Mouse (Mus musculus): ENCODE data around the gene Pdss2. TPM values are rescaled to one million over a fixed set of nuclear protein-coding genes. Genes with fewer than 3 reads are reported as not detected.

The Pdss2 gene
- polyA plus RNA-seq, 1 experiment from 2014 or later: 13.2 TPM

DNA sequence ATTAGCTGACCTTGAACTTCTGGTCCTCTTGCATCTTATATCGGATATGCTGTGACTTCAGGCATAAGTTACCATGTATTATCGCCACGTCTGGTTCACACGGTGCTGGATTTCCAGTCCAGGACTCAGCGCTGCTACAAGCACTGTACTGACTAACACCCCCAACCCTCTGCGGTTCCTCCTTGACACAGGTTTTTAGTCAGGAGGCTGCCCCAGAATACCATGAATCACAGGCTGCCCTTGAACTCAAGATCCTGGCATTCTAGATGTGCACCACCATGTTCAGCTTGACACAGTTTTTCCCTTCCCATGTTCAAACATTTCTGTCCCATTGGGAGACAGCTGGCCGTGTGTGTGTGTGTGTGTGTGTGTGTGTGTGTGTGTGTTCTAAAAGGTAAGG is 267.9 kb downstream of the Pdss2 start:
- peaks cover 52% of the 10 kb centered on the region for H3K4me1 ChIP-seq (replicated peaks)
- peak overlapping the region; percentile 46 for H3K27ac ChIP-seq
- 72% methylated on average over 7 of the region's 7 CpGs for WGBS

GRCm38 (mm10) chr10:43489550-43489949 is 268.3 kb downstream of the Pdss2 start:
- Histone ChIP-seq H3K36me3 (peaks cover 1% of the 10 kb centered on the region), H3K27ac (peak overlapping the region; percentile 46), H3K4me2 (peak overlapping the region; percentile 33), H3K27me3 (no peaks in the 10 kb centered on the region), H3K9ac (no peak overlapping the region), H3K9me3 (replicated peaks) (no peaks in the 10 kb centered on the region), H3K4me1 (replicated peaks) (peaks cover 48% of the 10 kb centered on the region), H3K4me3 (no peak overlapping the region)
- peak; percentile 73; the same call in 1 of the 2 replicates for ATAC-seq (replicated peaks; ENCODE audit: insufficient number of reproducible peaks, insufficient read depth, low FRiP score, low read depth)
- 28% methylated on average over 6 of the region's 6 CpGs for WGBS

More for the DNA sequence above, 267.9 kb downstream of the Pdss2 start:
- H3K36me3 ChIP-seq: no peaks in the 10 kb centered on the region
- H3K4me3 ChIP-seq: no peak overlapping the region
- ATAC-seq (replicated peaks; ENCODE audit: insufficient number of reproducible peaks, insufficient read depth, low FRiP score, low read depth): no peak
- 0 out of 2 replicates have a peak overlapping the region, but pooled peaks have one; percentile 33 for H3K4me2 ChIP-seq
- H3K27me3 ChIP-seq: no peaks in the 10 kb centered on the region
- no peak overlapping the region for H3K9ac ChIP-seq
- H3K9me3 ChIP-seq (replicated peaks): no peaks in the 10 kb centered on the region

DNA sequence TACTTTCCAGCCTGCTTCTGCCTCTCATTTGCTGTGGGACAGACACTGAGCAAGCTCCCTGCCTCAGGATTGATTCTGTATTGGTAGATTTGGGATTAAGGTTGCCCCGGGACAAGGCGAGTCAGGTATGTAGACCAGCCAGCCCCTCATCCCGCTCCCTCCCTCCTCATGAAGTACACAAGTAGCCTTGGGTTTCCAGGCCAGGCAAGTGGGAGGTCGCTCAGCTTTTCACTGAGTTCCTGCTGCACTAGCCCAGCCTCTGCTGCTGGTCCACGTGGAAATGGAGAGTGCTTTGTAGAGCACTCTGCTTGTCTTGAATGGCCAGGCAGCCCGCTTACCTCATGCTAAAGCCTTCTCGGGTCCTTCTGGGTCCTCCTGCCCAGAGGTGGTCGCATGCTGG is 268.7 kb downstream of the Pdss2 start:
- Histone ChIP-seq H3K9ac (no peak overlapping the region), H3K4me1 (replicated peaks) (peaks cover 48% of the 10 kb centered on the region), H3K36me3 (peaks cover 6% of the 10 kb centered on the region), H3K27me3 (no peaks in the 10 kb centered on the region), H3K4me3 (no peak overlapping the region), H3K4me2 (no peak overlapping the region), H3K9me3 (replicated peaks) (no peaks in the 10 kb centered on the region), H3K27ac (peak overlapping the region; percentile 46)
- 62% methylated on average over 8 of the region's 8 CpGs for WGBS
- no peak for ATAC-seq (replicated peaks; ENCODE audit: insufficient number of reproducible peaks, insufficient read depth, low FRiP score, low read depth)

- no peak for ATAC-seq (replicated peaks; ENCODE audit: insufficient number of reproducible peaks, insufficient read depth, low FRiP score, low read depth)
- Histone ChIP-seq H3K4me1 (replicated peaks) (peaks cover 44% of the 10 kb centered on the region), H3K27ac (peak overlapping the region; percentile 46; the same call in 1 of the 2 replicates), H3K27me3 (no peaks in the 10 kb centered on the region), H3K4me3 (no peak overlapping the region), H3K4me2 (no peak overlapping the region), H3K9me3 (replicated peaks) (no peaks in the 10 kb centered on the region), H3K9ac (no peak overlapping the region), H3K36me3 (peaks cover 14% of the 10 kb centered on the region)
- WGBS: 71% methylated on average over 5 of the region's 5 CpGs
Measured at GRCm38 (mm10) chr10:43490846-43491245, 269.6 kb downstream of the Pdss2 start.

DNA sequence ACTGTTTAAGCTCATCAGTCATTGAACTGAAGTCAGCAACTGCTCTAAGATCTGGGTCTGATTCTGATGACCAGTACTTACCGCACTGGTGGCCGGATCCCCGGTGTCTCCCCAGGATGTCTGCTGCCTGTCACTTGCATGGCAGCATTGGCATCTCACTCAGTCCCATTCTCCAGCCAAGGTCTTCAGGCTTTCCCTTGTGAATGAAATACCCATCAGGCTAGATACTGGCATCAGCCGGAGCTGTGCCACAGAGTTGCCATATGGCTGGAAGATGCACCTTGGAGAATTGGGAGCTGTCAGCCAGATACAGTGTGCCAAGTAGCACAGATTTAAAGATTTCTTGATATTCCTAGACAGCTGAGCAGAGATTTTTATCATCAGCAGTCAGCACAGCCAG is 281.3 kb downstream of the Pdss2 start:
- Histone ChIP-seq H3K9me3 (replicated peaks) (no peaks in the 10 kb centered on the region), H3K36me3 (peaks cover 13% of the 10 kb centered on the region; the same call in 1 of the 2 replicates), H3K9ac (no peak overlapping the region), H3K27me3 (no peaks in the 10 kb centered on the region), H3K4me2 (no peak overlapping the region), H3K27ac (no peak overlapping the region), H3K4me1 (replicated peaks) (no peaks in the 10 kb centered on the region), H3K4me3 (no peak overlapping the region)
- 92% methylated on average over 4 of the region's 4 CpGs for WGBS
- ATAC-seq (replicated peaks; ENCODE audit: insufficient number of reproducible peaks, insufficient read depth, low FRiP score, low read depth): no peak

- Histone ChIP-seq H3K9me3 (replicated peaks) (no peaks in the 10 kb centered on the region), H3K27ac (no peak overlapping the region), H3K4me2 (no peak overlapping the region), H3K4me3 (no peak overlapping the region), H3K9ac (no peak overlapping the region), H3K4me1 (replicated peaks) (no peaks in the 10 kb centered on the region), H3K27me3 (no peaks in the 10 kb centered on the region), H3K36me3 (peaks cover 7% of the 10 kb centered on the region; the same call in 1 of the 2 replicates)
- ATAC-seq (replicated peaks; ENCODE audit: insufficient number of reproducible peaks, insufficient read depth, low FRiP score, low read depth): no peak
- WGBS: 75% methylated on average over 1 of the region's 1 CpGs
Measured at GRCm38 (mm10) chr10:43504291-43504690, 283.0 kb downstream of the Pdss2 start.

DNA sequence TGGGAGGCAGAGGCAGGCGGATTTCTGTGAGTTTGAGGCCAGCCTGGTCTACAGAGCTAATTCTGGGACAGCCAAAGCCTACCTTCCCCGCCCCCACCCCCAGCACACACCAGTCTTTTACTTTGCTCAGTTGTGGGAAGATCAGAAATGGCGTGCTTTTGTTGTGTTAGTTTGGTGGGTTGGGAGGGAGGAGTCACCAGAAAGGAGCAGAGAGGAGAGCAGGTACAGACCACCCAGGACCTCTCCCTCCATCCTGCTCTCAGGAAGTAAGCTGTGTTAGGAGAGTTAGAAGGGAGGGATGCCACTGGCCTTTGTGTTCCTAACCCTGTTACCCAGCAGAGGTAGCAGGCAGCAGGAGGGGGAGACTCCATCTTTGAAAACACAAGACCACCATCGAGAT is 285.8 kb downstream of the Pdss2 start:
- Histone ChIP-seq H3K4me1 (replicated peaks) (no peaks in the 10 kb centered on the region), H3K9me3 (replicated peaks) (no peaks in the 10 kb centered on the region), H3K36me3 (peaks cover 28% of the 10 kb centered on the region; the same call in 1 of the 2 replicates), H3K4me3 (no peak overlapping the region), H3K9ac (no peak overlapping the region), H3K27me3 (no peaks in the 10 kb centered on the region), H3K4me2 (no peak overlapping the region), H3K27ac (no peak overlapping the region)
- ATAC-seq (replicated peaks; ENCODE audit: insufficient number of reproducible peaks, insufficient read depth, low FRiP score, low read depth): no peak
- WGBS: 71% methylated on average over 4 of the region's 4 CpGs

DNA sequence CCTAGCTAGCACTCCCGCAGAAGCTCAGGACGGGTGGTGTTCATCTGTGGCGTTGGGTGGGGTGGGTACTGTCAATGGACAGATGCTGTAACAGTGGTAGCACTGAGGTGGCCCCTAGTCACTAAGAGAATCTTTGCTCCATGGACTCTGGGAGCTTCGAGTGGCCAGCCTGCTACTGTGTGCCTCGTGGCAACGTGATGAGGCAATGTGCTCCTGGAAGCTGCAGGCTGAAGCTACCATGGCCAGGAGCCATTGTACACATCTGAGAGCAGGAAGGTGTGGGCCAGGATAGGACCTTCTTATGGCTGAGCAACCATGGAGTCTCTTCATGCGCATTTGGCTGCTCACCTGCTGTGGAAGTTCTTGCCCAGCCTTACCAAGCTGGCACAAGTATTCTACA is 287.9 kb downstream of the Pdss2 start:
- Histone ChIP-seq H3K9ac (no peak overlapping the region), H3K4me1 (replicated peaks) (no peaks in the 10 kb centered on the region), H3K4me3 (no peak overlapping the region), H3K9me3 (replicated peaks) (no peaks in the 10 kb centered on the region), H3K4me2 (no peak overlapping the region), H3K27ac (no peak overlapping the region), H3K27me3 (no peaks in the 10 kb centered on the region), H3K36me3 (peaks cover 33% of the 10 kb centered on the region)
- ATAC-seq (replicated peaks; ENCODE audit: insufficient number of reproducible peaks, insufficient read depth, low FRiP score, low read depth): no peak
- WGBS: 86% methylated on average over 7 of the region's 7 CpGs

DNA sequence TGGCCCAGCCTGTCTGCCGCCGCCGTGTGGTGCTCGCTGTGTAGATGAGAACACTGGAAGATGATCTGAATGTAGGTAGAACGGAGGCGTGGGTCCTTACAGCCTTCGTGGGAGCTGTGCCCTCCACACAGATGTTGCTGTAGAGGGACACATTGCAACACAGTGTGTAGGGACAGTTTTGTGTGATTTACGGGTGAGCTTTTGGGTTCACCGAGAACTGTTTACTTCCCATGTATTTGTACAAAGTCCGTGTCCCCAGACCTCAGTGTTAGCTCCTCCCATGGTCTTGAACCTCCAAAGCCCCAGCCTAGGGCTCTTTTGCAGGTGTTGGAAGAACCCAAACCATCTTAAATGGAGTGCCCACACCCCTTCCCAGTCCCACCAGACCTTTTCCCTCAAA is 291.7 kb downstream of the Pdss2 start:
- H3K27ac ChIP-seq: no peak overlapping the region
- H3K36me3 ChIP-seq: peaks cover 33% of the 10 kb centered on the region
- no peak for ATAC-seq (replicated peaks; ENCODE audit: insufficient number of reproducible peaks, insufficient read depth, low FRiP score, low read depth)
- 85% methylated on average over 10 of the region's 10 CpGs for WGBS
- H3K9me3 ChIP-seq (replicated peaks): no peaks in the 10 kb centered on the region
- H3K9ac ChIP-seq: no peak overlapping the region
- H3K27me3 ChIP-seq: no peaks in the 10 kb centered on the region
- no peak overlapping the region for H3K4me2 ChIP-seq
- no peak overlapping the region for H3K4me3 ChIP-seq
- H3K4me1 ChIP-seq (replicated peaks): peaks cover 12% of the 10 kb centered on the region

Other genes with a start within 250 kb of the Pdss2 start
- gene Sobp, start 47.0 kb upstream of the Pdss2 start, polyA plus RNA-seq (2015; fragmentation: Nextera tagmentation; extraction: Ambion mirVana): 1.9 and 2.1 TPM in 2 replicates
- 0.76 and 0.79 TPM in 2 replicates for gene 9030612E09Rik, start 46.8 kb upstream of the Pdss2 start, polyA plus RNA-seq (2015; fragmentation: Nextera tagmentation; extraction: Ambion mirVana)